Mouse (Mus musculus): ENCODE results near the gene Mrps27.

DNA sequence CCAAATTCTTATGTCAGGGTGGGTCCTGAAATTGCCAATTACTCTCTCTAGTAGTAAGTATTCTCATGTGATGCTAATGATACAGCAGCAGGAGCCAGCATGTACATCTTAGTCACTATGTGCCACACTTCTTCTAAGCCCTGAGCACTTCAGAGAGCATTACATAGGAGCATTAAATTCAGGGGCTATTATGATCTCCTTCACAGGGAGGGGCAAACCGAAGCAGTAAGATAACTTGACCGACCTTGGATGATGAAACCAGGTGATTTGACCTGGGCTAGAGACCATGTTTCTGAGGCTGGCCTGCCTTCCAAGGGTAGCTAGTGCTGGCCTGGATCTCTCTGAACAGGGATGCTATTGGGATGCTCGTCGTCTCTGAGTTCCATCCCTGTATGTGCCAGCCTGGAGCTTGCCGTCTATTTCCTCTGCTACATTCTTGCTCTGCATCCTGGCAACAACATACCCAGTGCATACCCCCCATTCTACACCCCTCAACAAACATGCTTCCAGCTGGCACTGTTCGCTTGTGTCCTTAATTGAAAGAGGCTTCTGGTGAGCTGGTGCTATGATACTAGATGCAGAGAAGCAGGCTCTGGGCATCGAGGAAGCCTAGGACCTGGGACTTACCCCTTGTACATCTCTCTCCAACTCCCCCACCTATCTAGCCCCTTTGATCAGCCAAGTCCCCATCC is 99.0 kb downstream of the Mrps27 start:
- no peak for TF ChIP-seq CTCF (IDR thresholded peaks at IDR 0.05; ENCODE audit: insufficient read depth, low read length)
- no peak for TF ChIP-seq POLR2A (IDR thresholded peaks at IDR 0.05; ENCODE audit: borderline replicate concordance, extremely low read depth, low read depth, low read length)

Data from lung, adult 2 months (tissue).